Mouse (Mus musculus) midbrain, embryonic 11.5 days (tissue): ENCODE data around the gene Fam163a. TPM values are rescaled to one million over a fixed set of nuclear protein-coding genes. Genes with fewer than 3 reads are reported as not detected.

Experiments used
- ATAC-seq: fragments of 200-750 bp; cut with Nextera tagmentation; 2 replicates; pipeline ENCODE4 v1.8.0; 2017; ENCODE audit warnings: moderate TSS enrichment, moderate library complexity; ENCODE audit not compliant: low FRiP score
- DNase-seq: peaks from one replicate; pipeline ENCODE4 v3.0.0; 2015; ENCODE audit warnings: low spot score; ENCODE audit errors: missing footprints
- H3K27ac ChIP-seq: fragments of 300-500 bp; sonication (generic); 2 replicates; pipeline ENCODE4 v1.5.1; 2014; ENCODE audit warnings: low read depth, low read length
- H3K27me3 ChIP-seq: fragments of 300-500 bp; sonication (generic); 2 replicates; pipeline ENCODE4 v1.6.1; 2014; ENCODE audit warnings: mild to moderate bottlenecking, low read length, moderate library complexity, mixed read lengths; ENCODE audit not compliant: control insufficient read depth, insufficient read depth
- H3K36me3 ChIP-seq: fragments of 300-500 bp; sonication (generic); 2 replicates; pipeline ENCODE4 v1.6.1; 2014; ENCODE audit warnings: mild to moderate bottlenecking, low read length, moderate library complexity, mixed read lengths; ENCODE audit not compliant: control insufficient read depth, insufficient read depth
- H3K4me1 ChIP-seq: fragments of 300-500 bp; sonication (generic); 2 replicates; pipeline ENCODE4 v1.6.1; 2014; ENCODE audit warnings: low read length; ENCODE audit not compliant: control insufficient read depth, insufficient read depth
- H3K4me2 ChIP-seq: fragments of 300-500 bp; sonication (generic); 2 replicates; pipeline ENCODE4 v1.6.1; 2014; ENCODE audit warnings: mild to moderate bottlenecking, moderate library complexity
- H3K4me3 ChIP-seq: fragments of 300-500 bp; sonication (generic); 2 replicates; pipeline ENCODE4 v1.5.1; 2014; ENCODE audit warnings: low read depth, low read length
- H3K9ac ChIP-seq: fragments of 300-500 bp; sonication (generic); 2 replicates; pipeline ENCODE4 v1.6.1; 2014; ENCODE audit warnings: low read length
- H3K9me3 ChIP-seq: fragments of 300-500 bp; sonication (generic); 2 replicates; pipeline ENCODE4 v1.6.1; 2016; ENCODE audit warnings: low read length; ENCODE audit not compliant: control insufficient read depth
- WGBS: fragments of 180-500 bp; shearing (Covaris S2); extraction: QIAGEN DNeasy Blood & Tissue Kit; methylation state at CpG from one replicate; pipeline ENCODE4 v1.1.7; 2014; 5-methylcytosine and 5-hydroxymethylcytosine counted together
- polyA plus RNA-seq: library from polyadenylated mRNA; unstranded; fragments of >200 nt; fragmentation: Nextera tagmentation; extraction: Ambion mirVana; gene quantifications from 2 replicates; pipeline ENCODE4 v1.2.1, GENCODE M21; 2014

The Fam163a gene
- polyA plus RNA-seq, 1 experiment from 2014 or later, result 6.8 TPM

GRCm38 (mm10) chr1:156108400-156108799 is 96.4 kb downstream of the Fam163a start:
- no peak overlapping the region for H3K4me2 ChIP-seq
- H3K4me3 ChIP-seq, result no peak overlapping the region
- ATAC-seq (peak; percentile 27; the same call in 1 of the 2 replicates), DNase-seq (no peak)
- no peak overlapping the region for H3K27ac ChIP-seq
- no peaks in the 10 kb centered on the region for H3K36me3 ChIP-seq
- no peak overlapping the region for H3K9ac ChIP-seq
- WGBS, result 38% methylated on average over 10 of the region's 10 CpGs
- H3K9me3 ChIP-seq, result no peaks in the 10 kb centered on the region
- no peaks in the 10 kb centered on the region for H3K27me3 ChIP-seq
- peaks cover 4% of the 10 kb centered on the region; the same call in 1 of the 2 replicates for H3K4me1 ChIP-seq

DNA sequence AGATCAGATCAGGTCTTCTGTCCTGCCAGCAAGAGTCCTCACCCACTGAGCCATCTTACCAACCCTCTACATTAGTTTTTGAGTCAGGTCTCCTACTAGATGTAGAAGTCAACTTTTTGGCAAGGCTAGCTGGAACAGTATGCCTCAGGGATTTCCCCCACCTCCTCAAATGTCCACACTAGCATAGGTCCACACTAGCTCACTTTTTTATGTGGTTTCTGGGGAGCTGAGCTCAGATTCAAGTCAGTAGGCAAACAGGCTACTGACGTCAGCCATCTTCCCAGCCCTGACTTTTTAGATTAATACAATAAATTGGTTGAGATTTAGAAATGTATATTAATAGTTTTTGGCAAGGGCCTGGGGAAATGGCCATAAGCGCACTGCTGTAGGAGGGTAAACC is 97.4 kb downstream of the Fam163a start:
- Histone ChIP-seq H3K4me2 (no peak overlapping the region), H3K4me3 (no peak overlapping the region), H3K27ac (no peak overlapping the region), H3K36me3 (no peaks in the 10 kb centered on the region), H3K9ac (no peak overlapping the region), H3K9me3 (no peaks in the 10 kb centered on the region), H3K27me3 (no peaks in the 10 kb centered on the region), H3K4me1 (peaks cover 4% of the 10 kb centered on the region; the same call in 1 of the 2 replicates)
- no peak for DNase-seq
- ATAC-seq, result no peak
- WGBS, result 92% methylated on average over 2 of the region's 2 CpGs

DNA sequence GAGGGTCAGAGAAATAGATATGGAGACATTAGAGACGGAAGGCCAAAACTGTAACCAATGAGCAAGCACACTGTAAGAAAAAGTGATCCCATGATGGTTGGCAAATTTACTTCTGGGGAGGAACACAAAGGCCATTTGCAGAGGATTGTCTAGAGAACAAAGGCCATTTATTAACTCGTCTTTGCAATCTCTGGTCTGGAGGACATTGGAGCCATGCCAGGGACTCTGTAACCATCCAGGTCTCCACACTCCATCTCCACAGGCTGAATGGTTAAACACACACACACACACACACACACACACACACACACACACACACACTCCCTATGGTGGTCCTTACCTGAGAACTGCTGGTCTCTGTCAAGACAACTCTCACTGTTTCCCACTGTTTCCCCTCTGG is 99.4 kb downstream of the Fam163a start:
- ATAC-seq, result no peak
- no peaks in the 10 kb centered on the region for H3K27me3 ChIP-seq
- H3K36me3 ChIP-seq, result no peaks in the 10 kb centered on the region
- WGBS, result 88% methylated on average over 2 of the region's 2 CpGs
- H3K4me3 ChIP-seq, result no peak overlapping the region
- no peak overlapping the region for H3K4me2 ChIP-seq
- H3K9me3 ChIP-seq, result no peaks in the 10 kb centered on the region
- H3K9ac ChIP-seq, result no peak overlapping the region
- peaks cover 4% of the 10 kb centered on the region; the same call in 1 of the 2 replicates for H3K4me1 ChIP-seq
- no peak overlapping the region for H3K27ac ChIP-seq
- DNase-seq, result no peak

DNA sequence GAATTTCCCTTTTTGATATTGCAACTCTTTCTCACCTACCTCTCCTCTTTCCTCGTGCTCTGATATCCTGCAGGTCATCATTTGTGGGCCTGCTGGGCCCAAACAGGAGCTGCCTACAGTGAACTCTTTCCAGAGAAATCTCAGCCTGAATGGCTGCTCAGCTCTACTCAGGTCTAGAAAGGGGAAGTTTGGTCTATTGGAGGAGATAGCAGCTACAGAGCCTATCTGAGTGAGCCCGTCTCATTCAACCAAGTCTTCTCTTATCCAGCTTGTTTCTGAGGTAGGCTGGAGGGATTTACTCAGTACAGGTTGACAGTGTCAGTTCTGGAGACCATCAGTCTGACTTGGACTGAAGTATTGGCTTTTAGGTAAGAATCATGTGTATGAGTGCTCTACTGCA is 101.1 kb downstream of the Fam163a start:
- DNase-seq (no peak), ATAC-seq (no peak)
- 96% methylated on average over 2 of the region's 2 CpGs for WGBS
- no peaks in the 10 kb centered on the region for H3K27me3 ChIP-seq
- no peak overlapping the region for H3K4me2 ChIP-seq
- H3K9ac ChIP-seq, result no peak overlapping the region
- peaks cover 2% of the 10 kb centered on the region; the same call in 1 of the 2 replicates for H3K4me1 ChIP-seq
- no peaks in the 10 kb centered on the region for H3K36me3 ChIP-seq
- H3K4me3 ChIP-seq, result no peak overlapping the region
- H3K9me3 ChIP-seq, result no peaks in the 10 kb centered on the region
- no peak overlapping the region for H3K27ac ChIP-seq

GRCm38 (mm10) chr1:156091811-156092210 is 113.0 kb downstream of the Fam163a start:
- H3K9me3 ChIP-seq, result no peaks in the 10 kb centered on the region

GRCm38 (mm10) chr1:156090042-156090441 is 114.8 kb downstream of the Fam163a start:
- Histone ChIP-seq H3K27me3 (no peaks in the 10 kb centered on the region), H3K4me1 (no peaks in the 10 kb centered on the region), H3K27ac (no peak overlapping the region), H3K4me3 (no peak overlapping the region), H3K4me2 (no peak overlapping the region), H3K9me3 (no peaks in the 10 kb centered on the region), H3K36me3 (no peaks in the 10 kb centered on the region), H3K9ac (no peak overlapping the region)
- peak; percentile 74; the same call in 1 of the 2 replicates for ATAC-seq
- DNase-seq, result no peak
- WGBS, result 68% methylated on average over 4 of the region's 4 CpGs

More at GRCm38 (mm10) chr1:156091811-156092210, 113.0 kb downstream of the Fam163a start:
- ATAC-seq (no peak), DNase-seq (no peak)
- Histone ChIP-seq H3K36me3 (no peaks in the 10 kb centered on the region), H3K4me3 (no peak overlapping the region), H3K4me2 (no peak overlapping the region), H3K27me3 (no peaks in the 10 kb centered on the region), H3K9ac (no peak overlapping the region), H3K4me1 (no peaks in the 10 kb centered on the region), H3K27ac (no peak overlapping the region)
- 91% methylated on average over 4 of the region's 4 CpGs for WGBS

- 75% methylated on average over 8 of the region's 8 CpGs for WGBS
- no peak for DNase-seq
These were observed 115.3 kb downstream of the Fam163a start for GRCm38 (mm10) chr1:156089561-156089960.

DNA sequence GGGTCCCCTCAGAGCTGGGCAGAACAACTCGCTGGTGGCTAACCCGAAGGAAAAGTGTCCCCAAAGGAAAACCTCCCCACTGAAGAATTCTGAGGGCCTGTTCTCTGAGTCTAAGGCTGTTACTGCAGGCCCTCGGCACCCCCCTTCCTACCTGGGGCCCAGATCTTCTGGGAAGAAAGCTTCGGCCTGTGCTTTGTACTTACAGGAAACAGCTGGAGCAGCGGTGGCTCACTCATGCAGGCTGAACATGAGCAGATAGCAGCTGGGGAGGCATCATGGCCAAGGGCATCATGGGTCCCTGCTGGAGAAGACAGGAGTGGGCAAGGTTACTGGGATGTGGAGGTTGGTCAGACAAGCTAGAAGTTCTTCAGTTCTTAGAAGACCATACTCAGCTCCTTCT is 117.2 kb downstream of the Fam163a start:
- no peaks in the 10 kb centered on the region for H3K27me3 ChIP-seq
- no peaks in the 10 kb centered on the region for H3K4me1 ChIP-seq
- no peak for ATAC-seq
- no peaks in the 10 kb centered on the region for H3K9me3 ChIP-seq
- no peak overlapping the region for H3K4me2 ChIP-seq
- no peak overlapping the region for H3K9ac ChIP-seq
- no peak overlapping the region for H3K27ac ChIP-seq
- no peak for DNase-seq
- WGBS, result 87% methylated on average over 5 of the region's 5 CpGs
- H3K36me3 ChIP-seq, result no peaks in the 10 kb centered on the region
- no peak overlapping the region for H3K4me3 ChIP-seq

More at GRCm38 (mm10) chr1:156089561-156089960, 115.3 kb downstream of the Fam163a start:
- no peak; the same call in none of the 2 replicates for ATAC-seq
- Histone ChIP-seq H3K4me1 (no peaks in the 10 kb centered on the region), H3K9ac (no peak overlapping the region), H3K36me3 (no peaks in the 10 kb centered on the region), H3K9me3 (no peaks in the 10 kb centered on the region), H3K27me3 (no peaks in the 10 kb centered on the region), H3K4me3 (no peak overlapping the region), H3K27ac (no peak overlapping the region), H3K4me2 (no peak overlapping the region)

GRCm38 (mm10) chr1:156085770-156086169 is 119.1 kb downstream of the Fam163a start:
- WGBS, result 60% methylated on average over 5 of the region's 5 CpGs
- ATAC-seq (peak; percentile 36; the same call in 1 of the 2 replicates), DNase-seq (peak; percentile 92)
- Histone ChIP-seq H3K36me3 (no peaks in the 10 kb centered on the region), H3K27me3 (no peaks in the 10 kb centered on the region), H3K4me2 (no peak overlapping the region), H3K4me3 (no peak overlapping the region), H3K9ac (no peak overlapping the region), H3K9me3 (no peaks in the 10 kb centered on the region), H3K27ac (no peak overlapping the region), H3K4me1 (no peaks in the 10 kb centered on the region)
